Mouse (Mus musculus) CH12.LX (cell line): Measurements from ENCODE around the gene Srd5a3. TPM values are rescaled to one million over a fixed set of nuclear protein-coding genes. Genes with fewer than 3 reads are reported as not detected.

Experiments used
- DNase-seq: peaks from one replicate; pipeline ENCODE4 v3.0.0-alpha.2; 2013; ENCODE audit errors: extremely low read depth
- H3K27ac ChIP-seq: 2 replicates; pipeline ENCODE4 v1.5.1; 2012; ENCODE audit warnings: low read depth, mild to moderate bottlenecking, control low read depth, moderate library complexity; ENCODE audit not compliant: insufficient read depth
- H3K27me3 ChIP-seq: replicated peaks from 2 replicates; pipeline ENCODE3; 2012; ENCODE audit warnings: inconsistent platforms
- H3K36me3 ChIP-seq, 2 experiments: replicated peaks in 1 of 2; 2 replicates each; pipeline versions ENCODE3 to v1.6.1; 2012; ENCODE audit warnings: inconsistent platforms in 1 of 2, low read length in 1 of 2, mild to moderate bottlenecking in 1 of 2, mixed read lengths in 1 of 2, moderate library complexity in 1 of 2; ENCODE audit not compliant: control insufficient read depth in 1 of 2, insufficient read depth in 1 of 2
- H3K4me1 ChIP-seq, 2 experiments: 2 replicates each; pipeline ENCODE4 v1.6.1; 2012; ENCODE audit warnings: inconsistent platforms in 1 of 2, moderate library complexity in 1 of 2; ENCODE audit not compliant: insufficient read depth in 2 of 2, control insufficient read depth in 1 of 2
- H3K4me2 ChIP-seq: 2 replicates; pipeline ENCODE4 v1.6.1; 2012; ENCODE audit warnings: low read depth, mild to moderate bottlenecking, control low read depth; ENCODE audit not compliant: poor library complexity, insufficient read depth, severe bottlenecking
- H3K4me3 ChIP-seq, 3 experiments: fragments of 150-350 bp in 1 of 3; sonication (generic) in 1 of 3; replicated peaks in 1 of 3; 2 replicates each; pipeline versions ENCODE3 to v1.5.1; 2011 to 2012; ENCODE audit warnings: low read depth in 2 of 3, low read length in 2 of 3, mild to moderate bottlenecking in 2 of 3, moderate library complexity in 2 of 3, control low read depth in 1 of 3, improper control_type of control experiment in 1 of 3, inconsistent platforms in 1 of 3, mixed read lengths in 1 of 3; ENCODE audit not compliant: poor library complexity in 1 of 3
- H3K79me2 ChIP-seq: replicated peaks from 2 replicates; pipeline ENCODE4 v1.6.1; 2012; ENCODE audit warnings: mild to moderate bottlenecking, moderate library complexity; ENCODE audit not compliant: control insufficient read depth, poor library complexity, insufficient read depth, severe bottlenecking; ENCODE audit errors: extremely low read depth
- H3K9ac ChIP-seq: 2 replicates; pipeline ENCODE4 v1.6.1; 2012; ENCODE audit warnings: low read depth, mild to moderate bottlenecking, control low read depth, moderate library complexity; ENCODE audit not compliant: insufficient read depth
- H3K9me3 ChIP-seq: replicated peaks from 2 replicates; pipeline ENCODE3; 2012; ENCODE audit warnings: low read length, inconsistent platforms, mixed read lengths
- CHD1 ChIP-seq: IDR thresholded peaks from 2 replicates; pipeline ENCODE4 v1.6.1; 2012; ENCODE audit warnings: low read depth, low read length, improper control_type of control experiment, inconsistent platforms
- EP300 ChIP-seq: IDR thresholded peaks from 2 replicates; pipeline ENCODE4 v1.6.1; 2011; ENCODE audit warnings: low read length, improper control_type of control experiment
- ETS1 ChIP-seq: conservative IDR thresholded peaks from 2 replicates; pipeline ENCODE4 v1.6.1; 2012; ENCODE audit warnings: low read depth, mild to moderate bottlenecking, inconsistent platforms, low read length, improper control_type of control experiment, moderate library complexity
- IRF4 ChIP-seq: IDR thresholded peaks from 2 replicates; pipeline ENCODE4 v1.6.1; 2014; ENCODE audit warnings: low read depth, mild to moderate bottlenecking, inconsistent platforms, low read length, improper control_type of control experiment
- JUND ChIP-seq: conservative IDR thresholded peaks from 2 replicates; pipeline ENCODE4 v1.6.1; 2011; ENCODE audit warnings: low read depth, low read length, improper control_type of control experiment
- MAX ChIP-seq: IDR thresholded peaks from 2 replicates; pipeline ENCODE4 v1.6.1; 2011; ENCODE audit warnings: low read length, improper control_type of control experiment
- NELFE ChIP-seq: IDR thresholded peaks from 2 replicates; pipeline ENCODE4 v1.6.1; 2011; ENCODE audit warnings: low read depth, low read length, improper control_type of control experiment
- NRF1 ChIP-seq: IDR thresholded peaks from 2 replicates; pipeline ENCODE4 v1.6.1; 2014; ENCODE audit warnings: low read depth, mild to moderate bottlenecking, inconsistent platforms, low read length, improper control_type of control experiment, moderate library complexity
- POLR2A ChIP-seq: IDR thresholded peaks from 2 replicates; pipeline ENCODE4 v1.6.1; 2011; ENCODE audit warnings: low read depth, mild to moderate bottlenecking, improper control_type of control experiment, low read length
- RAD21 ChIP-seq: IDR thresholded peaks from 2 replicates; pipeline ENCODE4 v1.6.1; 2011; ENCODE audit warnings: low read depth, mild to moderate bottlenecking, low read length, improper control_type of control experiment, moderate library complexity
- RCOR1 ChIP-seq: conservative IDR thresholded peaks from 2 replicates; pipeline ENCODE4 v1.6.1; 2012; ENCODE audit warnings: low read depth, mild to moderate bottlenecking, inconsistent platforms, low read length, improper control_type of control experiment
- UBTF ChIP-seq: IDR thresholded peaks from 2 replicates; pipeline ENCODE4 v1.6.1; 2012; ENCODE audit warnings: low read depth, mild to moderate bottlenecking, inconsistent platforms, low read length, improper control_type of control experiment, moderate library complexity
- USF1 ChIP-seq: IDR thresholded peaks from 2 replicates; pipeline ENCODE4 v1.6.1; 2014; ENCODE audit warnings: low read depth, mild to moderate bottlenecking, inconsistent platforms, low read length, improper control_type of control experiment
- ZC3H11A ChIP-seq: IDR thresholded peaks from 2 replicates; pipeline ENCODE4 v1.6.1; 2012; ENCODE audit warnings: low read depth, mild to moderate bottlenecking, inconsistent platforms, low read length, improper control_type of control experiment
- ZNF384 ChIP-seq: IDR thresholded peaks from 2 replicates; pipeline ENCODE4 v1.6.1; 2012; ENCODE audit warnings: low read depth, low read length, improper control_type of control experiment, inconsistent platforms
- dilution Hi-C: fragments of 300-500 bp; cut with MboI; formaldehyde crosslinking; loops from 2 replicates; pipeline ENCODE4 v1.14.3; 2020; ENCODE audit warnings: low sequenced_read_pairs; ENCODE audit not compliant: extremely low pct_unique_long_range_greater_than_20kb, extremely low pct_ligation_motif_present
- in situ Hi-C: fragments of 300-500 bp; cut with MboI; formaldehyde crosslinking; loops from 3 replicates; pipeline ENCODE4 v1.14.3; 2019; ENCODE audit warnings: low sequenced_read_pairs, low pct_ligation_motif_present, low pct_unique_long_range_greater_than_20kb, mixed read lengths
- polyA plus RNA-seq: library from polyadenylated mRNA; unstranded; fragments of >175 nt; gene quantifications from 2 replicates; pipeline ENCODE4 v1.2.1, GENCODE M21; 2012; ENCODE audit warnings: low read depth; ENCODE audit not compliant: insufficient read length
- total RNA-seq, 2 experiments: library from RNA; depleted of rRNA; stranded (reverse); fragments of 300-350 nt in 1 of 2; fragments of >200 nt in 1 of 2; gene quantifications; 2 replicates each; pipeline ENCODE4 v1.2.3; 2012 to 2014

The Srd5a3 gene
- total and polyA plus RNA-seq, 3 experiments, result 10.4 to 19.9 (median 18.8) TPM

DNA sequence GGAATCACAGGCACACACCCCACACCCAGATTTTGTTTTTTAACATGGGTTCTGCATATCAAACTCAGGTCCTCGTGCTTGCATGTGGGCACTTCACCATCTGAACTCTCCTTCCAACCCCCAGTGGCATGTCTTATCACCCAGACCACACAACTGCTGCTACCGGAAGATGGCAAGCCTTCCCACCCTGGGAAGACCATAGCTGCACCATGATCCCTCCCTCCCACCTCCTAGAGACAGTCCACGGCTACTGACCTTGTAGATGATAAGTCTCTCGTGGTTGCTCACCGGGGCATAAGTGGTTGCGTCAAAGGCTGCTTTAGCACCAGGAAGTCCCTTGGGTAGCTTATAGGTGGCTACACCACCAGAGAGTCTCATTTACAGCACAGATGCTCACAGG lies 21.4 kb downstream of the Srd5a3 start:
- Histone ChIP-seq H3K9ac (no peak overlapping the region), H3K4me2 (no peak overlapping the region), H3K4me1 (peaks cover 0 to 11% of the 10 kb centered on the region in 2 experiments; a peak in 3 of 4 replicates), H3K79me2 (no peaks in the 10 kb centered on the region), H3K27me3 (no peaks in the 10 kb centered on the region), H3K9me3 (no peaks in the 10 kb centered on the region), H3K36me3 (peaks cover 0 to 4% of the 10 kb centered on the region in 2 experiments), H3K4me3 (no peak overlapping the region), H3K27ac (no peak overlapping the region)
- dilution Hi-C loops (no loop called here), in situ Hi-C loops (no loop called here)
- TF ChIP-seq MAX (no peak), CHD1 (no peak), JUND (no peak)
- DNase-seq, result no peak

DNA sequence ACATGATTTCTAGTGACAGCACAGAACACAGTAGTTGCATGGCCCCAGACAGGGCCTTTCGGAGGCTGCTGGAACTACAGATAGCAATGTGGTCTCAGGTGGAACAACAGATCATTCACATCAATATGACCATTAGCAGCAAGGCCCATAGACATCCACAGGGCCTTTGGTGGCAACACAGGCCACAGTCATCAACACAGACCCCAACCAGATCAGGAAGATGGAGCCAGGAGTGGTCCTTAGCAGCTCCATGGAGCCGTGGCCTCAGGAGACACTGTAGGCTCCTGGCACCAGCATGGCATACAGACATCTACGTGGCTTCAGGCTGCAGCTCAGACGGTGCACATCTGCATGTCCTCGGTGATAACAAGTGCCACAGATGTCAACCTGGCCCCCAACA lies 22.9 kb downstream of the Srd5a3 start:
- dilution Hi-C loops, result no loop called here
- H3K9ac ChIP-seq, result no peak overlapping the region
- no peak for TF ChIP-seq POLR2A
- no peak for TF ChIP-seq ETS1
- TF ChIP-seq RAD21, result no peak
- no peak for TF ChIP-seq NELFE
- TF ChIP-seq NRF1, result no peak
- TF ChIP-seq EP300, result no peak
- TF ChIP-seq UBTF, result no peak
- TF ChIP-seq ZNF384, result no peak
- TF ChIP-seq IRF4, result no peak
- no peak for TF ChIP-seq USF1
- no peak for TF ChIP-seq RCOR1

DNA sequence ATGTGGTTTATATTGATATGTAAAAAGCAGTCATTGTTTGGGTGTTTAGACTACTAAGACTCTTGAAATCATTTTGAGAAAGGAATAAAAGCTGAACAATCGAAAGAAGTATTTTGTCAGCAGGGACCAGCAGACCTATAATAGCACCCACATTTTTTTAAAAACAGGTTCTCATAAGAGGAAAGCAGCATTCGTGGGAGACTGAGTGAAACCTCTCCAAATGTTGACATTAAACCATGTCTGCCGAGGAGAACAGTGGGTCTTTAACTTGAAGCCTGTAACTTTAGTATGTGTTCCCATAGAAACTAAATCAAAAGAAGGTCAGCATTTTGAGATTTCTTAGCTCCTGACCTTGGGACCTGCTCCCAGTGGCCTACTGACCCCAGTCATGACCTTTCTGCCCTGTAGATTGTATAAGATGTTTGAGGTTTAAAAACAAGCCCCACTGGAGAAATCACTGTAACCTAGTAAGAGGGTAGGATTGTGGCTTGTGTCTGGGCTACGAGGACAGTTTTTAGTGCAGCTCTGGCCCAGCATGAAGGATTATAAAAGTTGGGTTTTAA lies 23.8 kb downstream of the Srd5a3 start:
- no peak for DNase-seq
- in situ Hi-C loops, result no loop called here
- Histone ChIP-seq H3K9ac (no peak overlapping the region), H3K27me3 (no peaks in the 10 kb centered on the region), H3K27ac (no peak overlapping the region), H3K4me1 (no peaks in the 10 kb centered on the region; a peak in 1 of 4 replicates), H3K9me3 (no peaks in the 10 kb centered on the region), H3K4me2 (no peak overlapping the region), H3K79me2 (no peaks in the 10 kb centered on the region), H3K36me3 (no peaks in the 10 kb centered on the region), H3K4me3 (no peak overlapping the region)
- dilution Hi-C loops, result no loop called here
- no peak for TF ChIP-seq ZC3H11A
- TF ChIP-seq USF1, result no peak

More for the DNA sequence above, 22.9 kb downstream of the Srd5a3 start:
- no peaks in the 10 kb centered on the region for H3K9me3 ChIP-seq
- in situ Hi-C loops, result no loop called here
- H3K4me3 ChIP-seq, result no peak overlapping the region
- H3K27me3 ChIP-seq, result no peaks in the 10 kb centered on the region
- no peaks in the 10 kb centered on the region for H3K79me2 ChIP-seq
- DNase-seq, result no peak
- H3K4me1 ChIP-seq, result peaks cover 0 to 4% of the 10 kb centered on the region in 2 experiments; a peak in 2 of 4 replicates
- no peaks in the 10 kb centered on the region for H3K36me3 ChIP-seq
- no peak overlapping the region for H3K27ac ChIP-seq
- no peak overlapping the region for H3K4me2 ChIP-seq
